Mouse (Mus musculus) left cerebral cortex, adult 2 months (tissue): ENCODE measurements around the gene Fbxo36. TPM values are rescaled to one million over a fixed set of nuclear protein-coding genes. Genes with fewer than 3 reads are reported as not detected.
A peak's percentile ranks its signal among the peaks of the same experiment; 100 is the strongest.

Experiments
- DNase-seq, 2 experiments: peaks; one replicate each; pipeline ENCODE4 v3.0.0; 2021 to 2022; ENCODE audit warnings: low spot score in 2 of 2, mixed read lengths in 1 of 2; ENCODE audit errors: extremely low spot score in 1 of 2
- H3K27ac ChIP-seq: fragments of 200-600 bp; 2 replicates; pipeline ENCODE4 v1.8.1; 2022
- H3K4me3 ChIP-seq: fragments of 200-600 bp; 2 replicates; pipeline ENCODE4 v1.8.1; 2022
- CTCF ChIP-seq: fragments of 200-600 bp; IDR thresholded peaks from 2 replicates; pipeline ENCODE4 v1.8.1; 2022; ENCODE audit warnings: antibody characterized with exemption, mild to moderate bottlenecking, moderate library complexity
- intact Hi-C: fragments of 180-260 bp; cut with DNase I; formaldehyde crosslinking; loops from one replicate; pipeline ENCODE4 v1.15.1; 2025
- total RNA-seq, 2 experiments: library from RNA; stranded (reverse); gene quantifications; 2 replicates each; pipeline ENCODE4 v1.2.3; 2021

Fbxo36 gene
- total RNA-seq, 2 experiments from 2014 or later = 2.3 to 2.4 TPM

DNA sequence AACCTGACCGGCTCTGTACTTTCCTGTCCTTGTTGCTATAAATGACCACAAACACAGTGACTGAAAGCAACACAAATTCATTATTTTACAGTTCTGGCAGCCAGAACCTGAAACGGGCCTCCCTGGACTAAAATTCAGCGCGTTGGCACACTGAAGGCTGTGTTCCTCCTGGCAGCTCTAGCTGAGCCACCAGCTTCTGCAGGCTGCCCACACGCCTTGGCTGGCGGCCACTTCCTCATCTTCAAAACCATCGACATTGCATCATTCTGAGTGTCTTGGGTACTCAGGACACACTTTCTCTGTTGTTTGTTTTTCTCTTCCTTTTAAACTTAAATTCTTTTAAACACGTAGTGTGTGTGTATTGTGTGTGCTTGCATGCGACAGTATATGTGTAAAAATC lies 96.0 kb downstream of the Fbxo36 start:
- DNase-seq = peak; percentile 79 to 85
- intact Hi-C loops = loop anchor here (1.0 kb wide), 1 partner anchor 96 kb away; the partner anchor contains the start of gene Fbxo36
- Histone ChIP-seq H3K27ac (peak overlapping the region; percentile 84; the same call in 1 of the 2 replicates), H3K4me3 (peak overlapping the region; percentile 82)
- TF ChIP-seq CTCF = no peak

DNA sequence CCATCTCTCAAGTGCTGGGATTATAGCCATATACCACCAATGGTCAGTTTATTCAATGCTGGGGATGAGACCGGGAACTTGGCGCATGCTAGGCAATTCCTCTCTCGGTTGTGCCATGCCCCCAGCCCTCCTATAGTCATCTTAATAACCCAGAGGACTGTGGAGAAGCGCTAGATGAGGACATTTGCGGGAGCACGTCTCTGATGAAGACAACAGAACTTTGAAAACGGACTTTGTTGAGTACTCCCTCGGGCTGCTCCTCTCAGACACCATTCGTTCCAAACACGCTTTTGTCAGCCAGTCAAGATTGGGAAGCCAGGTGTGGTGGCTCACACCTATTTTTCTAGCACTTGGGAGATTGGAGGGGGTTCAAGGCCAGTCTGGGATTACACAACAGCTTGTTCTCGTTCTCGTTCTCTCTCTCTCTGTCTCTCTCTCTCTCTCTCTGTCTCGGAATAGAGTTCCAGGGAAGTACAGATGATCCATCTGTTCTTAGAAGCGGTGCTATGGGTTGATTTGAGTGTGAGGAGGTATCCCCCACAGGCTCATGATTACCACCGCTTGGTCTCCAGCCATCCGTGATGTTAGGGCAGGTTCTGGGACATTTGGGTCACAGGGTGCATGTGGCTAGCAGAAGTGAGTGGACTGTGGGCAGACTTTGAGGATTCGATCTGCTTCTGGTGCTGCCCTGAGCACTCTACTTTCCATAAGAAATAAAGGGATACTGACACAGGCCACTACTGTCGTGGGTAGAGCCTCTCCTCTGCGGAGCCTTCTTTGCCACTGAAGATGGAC lies 97.3 kb downstream of the Fbxo36 start:
- no peak overlapping the region for H3K4me3 ChIP-seq
- TF ChIP-seq CTCF = no peak

DNA sequence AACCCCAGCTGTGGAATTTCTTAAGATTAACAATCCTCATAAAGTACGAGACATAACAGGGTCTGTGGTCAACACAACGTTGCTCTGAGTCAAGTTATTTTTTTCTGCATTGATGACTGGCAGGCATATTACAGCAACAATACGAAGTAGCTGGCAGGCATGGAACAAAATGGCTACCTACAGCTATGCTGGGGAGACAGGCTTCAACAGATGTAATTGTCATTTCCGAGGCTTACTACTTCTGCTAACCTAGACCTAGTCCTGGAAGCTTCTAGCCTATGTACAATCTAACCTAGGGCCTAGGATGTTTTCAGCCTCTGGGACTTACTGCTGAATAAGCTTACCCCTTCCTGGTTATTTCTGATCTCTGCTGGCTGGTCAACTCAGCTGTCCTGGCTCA lies 99.8 kb downstream of the Fbxo36 start:
- no peak overlapping the region for H3K27ac ChIP-seq
- intact Hi-C loops = no loop called here
- DNase-seq = no peak
- no peak overlapping the region for H3K4me3 ChIP-seq
- TF ChIP-seq CTCF = no peak

More for the DNA sequence above, 97.3 kb downstream of the Fbxo36 start:
- no peak for DNase-seq
- H3K27ac ChIP-seq = no peak overlapping the region
- intact Hi-C loops = no loop called here

DNA sequence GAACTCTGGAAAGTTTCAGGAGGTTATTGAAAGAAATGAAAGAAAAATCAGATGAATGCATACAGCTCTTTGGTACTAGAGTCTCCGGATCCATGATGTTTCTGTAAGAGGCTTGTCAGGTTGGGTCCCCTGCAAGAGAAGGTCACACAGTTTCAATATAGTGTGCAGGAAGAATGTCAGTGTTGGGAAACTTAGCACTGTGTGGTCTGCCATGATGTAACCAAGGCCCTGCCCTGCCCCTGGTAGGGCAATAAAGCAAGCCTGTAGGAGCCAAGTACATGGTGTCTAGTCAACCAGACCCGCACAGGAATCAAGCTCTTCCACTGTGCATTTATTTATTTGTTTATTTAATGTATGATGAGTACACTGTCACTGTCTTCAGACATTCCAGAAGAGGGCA lies 100.7 kb downstream of the Fbxo36 start:
- H3K27ac ChIP-seq = no peak overlapping the region
- TF ChIP-seq CTCF = no peak
- no peak for DNase-seq
- intact Hi-C loops = no loop called here
- no peak overlapping the region for H3K4me3 ChIP-seq

DNA sequence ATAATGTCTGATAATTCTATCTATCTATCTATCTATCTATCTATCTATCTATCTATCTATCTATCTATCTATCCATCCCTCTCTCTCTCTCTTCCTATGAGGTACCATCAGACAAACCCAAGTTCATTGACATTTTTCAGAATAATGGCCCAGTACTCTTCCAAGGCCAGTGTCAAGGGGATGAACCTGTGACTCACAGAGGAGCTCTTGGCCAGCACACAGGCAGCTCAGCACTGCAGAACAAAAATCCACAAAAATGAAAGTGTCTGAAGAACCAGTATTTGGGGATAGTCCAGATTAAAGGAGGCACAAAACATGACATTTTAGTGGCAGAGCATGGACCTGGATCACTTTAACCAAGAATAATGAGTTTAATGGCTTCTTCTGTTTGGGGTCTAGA lies 103.0 kb downstream of the Fbxo36 start:
- Histone ChIP-seq H3K4me3 (no peak overlapping the region), H3K27ac (no peak overlapping the region)
- intact Hi-C loops = no loop called here
- TF ChIP-seq CTCF = no peak
- no peak for DNase-seq

DNA sequence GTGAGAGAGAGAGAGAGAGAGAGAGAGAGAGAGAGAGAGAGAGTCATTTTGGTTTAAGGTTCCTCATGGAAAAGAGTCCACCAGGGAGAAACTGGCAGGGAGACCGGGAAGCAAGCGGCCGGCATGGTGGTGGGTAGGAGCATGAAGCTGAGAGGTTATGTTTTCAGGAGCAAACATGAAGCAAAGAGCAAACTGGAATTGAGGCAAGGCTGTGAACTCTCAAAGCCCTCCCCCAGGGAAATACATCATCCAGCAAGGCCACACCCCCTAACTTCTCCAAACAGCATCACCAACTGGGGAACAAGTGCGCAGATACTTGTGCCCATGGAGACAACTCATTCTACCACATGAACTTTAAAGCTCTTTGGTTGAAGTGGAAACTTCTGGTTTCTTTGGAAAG lies 103.9 kb downstream of the Fbxo36 start:
- no peak overlapping the region for H3K4me3 ChIP-seq
- TF ChIP-seq CTCF = no peak
- no peak overlapping the region for H3K27ac ChIP-seq
- intact Hi-C loops = no loop called here
- DNase-seq = no peak

DNA sequence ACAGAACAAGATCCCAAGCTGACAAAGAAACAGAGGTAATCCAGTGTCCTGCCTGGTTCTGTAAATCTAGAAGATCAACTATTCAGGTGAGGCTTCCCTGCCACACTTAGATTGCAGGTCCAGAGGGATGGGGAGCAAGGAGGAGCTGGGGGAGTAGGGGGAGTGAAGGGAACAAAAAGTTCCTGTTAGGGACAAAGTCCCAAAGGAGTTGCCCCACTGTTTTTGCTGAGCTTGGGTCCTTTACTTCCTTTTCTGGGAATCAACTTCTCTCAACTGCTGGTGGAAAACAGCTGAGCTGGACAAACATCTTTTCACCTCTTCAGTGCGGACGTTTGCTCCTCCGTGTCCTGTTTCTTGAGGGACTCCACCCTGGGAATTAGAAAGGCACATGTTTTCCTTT lies 106.3 kb downstream of the Fbxo36 start:
- no peak for TF ChIP-seq CTCF
- H3K4me3 ChIP-seq = no peak overlapping the region
- intact Hi-C loops = no loop called here
- no peak for DNase-seq
- H3K27ac ChIP-seq = no peak overlapping the region

DNA sequence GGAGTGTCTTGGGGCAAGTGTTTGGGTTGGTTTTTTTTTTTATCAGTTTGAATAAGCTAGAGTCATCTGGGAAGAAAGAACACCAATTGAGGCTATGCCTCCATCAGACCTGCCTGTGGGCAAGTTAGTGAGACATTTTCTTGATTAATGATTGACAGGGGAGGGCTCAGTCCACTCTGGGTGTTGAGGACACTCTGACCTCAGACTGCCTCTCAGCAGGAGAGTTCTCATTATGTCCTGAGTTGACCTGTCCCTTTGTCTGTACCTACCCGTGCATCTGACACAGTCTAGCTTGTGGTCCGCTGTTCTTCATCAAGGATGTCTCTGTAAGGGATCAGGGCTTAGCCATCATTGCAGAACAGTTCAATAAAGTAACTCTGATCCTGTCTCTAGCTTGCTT lies 107.7 kb downstream of the Fbxo36 start:
- intact Hi-C loops = no loop called here
- no peak for TF ChIP-seq CTCF
- DNase-seq = peak; percentile 2 to 5
- Histone ChIP-seq H3K27ac (no peak overlapping the region), H3K4me3 (no peak overlapping the region)

Other genes starting within 250 kb of the Fbxo36 start
- 100 to 1,000 TPM; 136 to 147 TPM for gene Dner, start 143.6 kb upstream of the Fbxo36 start, total RNA-seq
- 100 to 1,000 TPM; 196 to 219 TPM for gene Trip12, start 675 bp downstream of the Fbxo36 start, total RNA-seq
- gene Slc16a14, start 95.3 kb downstream of the Fbxo36 start, total RNA-seq = 10 to 100 TPM; 12.5 to 12.9 TPM